ENCODE assay signal across 14 mouse cellular contexts in genomic region chr5:22093157-22093865, GRCm38 (mm10).
DNase-seq lines count a peak whose midpoint lies in the region; ATAC-seq and TF ChIP-seq lines count a peak whose summit lies in the region.
"Had no signal": no experiment of that assay in that cellular context is flagged by ENCODE, and none has a peak within 500 bp of the region (broad histone marks: within the 10 kb centered on the region; RNA-seq: fewer than 3 reads in every experiment).

No protein-coding gene starts in this region.

- H3K9ac ChIP-seq in kidney, embryonic 15.5 days = no peak overlapping the region
- H3K9ac ChIP-seq in forebrain, embryonic 14.5 days (ENCODE audit: low read length) = no peak overlapping the region
- no peak overlapping the region for H3K9ac ChIP-seq in midbrain, embryonic 16.5 days (ENCODE audit: low read depth, low read length)
- H3K9ac ChIP-seq: heart, embryonic 15.5 days had no signal

- WGBS in kidney, embryonic 15.5 days = 54% methylated on average over 9 of the region's 9 CpGs
- 39% methylated on average over 9 of the region's 9 CpGs for WGBS in cerebellum, adult 2 months
- WGBS in forebrain, embryonic 14.5 days = 19% methylated on average over 9 of the region's 9 CpGs
- 40% methylated on average over 9 of the region's 9 CpGs for WGBS in midbrain, embryonic 16.5 days

- H3K4me2 ChIP-seq in kidney, embryonic 15.5 days = no peak overlapping the region
- H3K4me2 ChIP-seq in forebrain, embryonic 14.5 days (ENCODE audit: low read length) = no peak overlapping the region
- no peak overlapping the region for H3K4me2 ChIP-seq in midbrain, embryonic 16.5 days (ENCODE audit: low read length)
- H3K4me2 ChIP-seq: heart, embryonic 15.5 days had no signal

- H3K4me1 ChIP-seq in kidney, embryonic 15.5 days = no peaks in the 10 kb centered on the region
- H3K4me1 ChIP-seq in cerebellum, adult 2 months (ENCODE audit: control insufficient read depth, insufficient read depth, low read length) = no peaks in the 10 kb centered on the region; the same call in 1 of the 2 replicates
- peaks cover 18% of the 10 kb centered on the region for H3K4me1 ChIP-seq in forebrain, embryonic 14.5 days (ENCODE audit: control insufficient read depth, insufficient read depth, low read length)
- H3K4me1 ChIP-seq in midbrain, embryonic 16.5 days (ENCODE audit: control insufficient read depth, insufficient read depth, low read length) = peaks cover 2% of the 10 kb centered on the region
- H3K4me1 ChIP-seq: heart, embryonic 15.5 days had no signal

- ATAC-seq in kidney, embryonic 15.5 days (replicated peaks; ENCODE audit: low FRiP score) = no peak
- ATAC-seq in forebrain, embryonic 14.5 days = peak; percentile 83
- ATAC-seq in midbrain, embryonic 16.5 days = peak; percentile 58; the same call in 1 of the 2 replicates
- no peak for ATAC-seq in megakaryocyte, adult 5-6 weeks (ENCODE audit: poor library complexity, severe bottlenecking)
- ATAC-seq: Patski had no signal

- peak overlapping the region; percentile 22; the same call in 1 of the 2 replicates for H3K27ac ChIP-seq in kidney, embryonic 15.5 days
- H3K27ac ChIP-seq in cerebellum, adult 2 months (ENCODE audit: insufficient read depth, low read length) = no peak overlapping the region
- H3K27ac ChIP-seq in forebrain, embryonic 14.5 days (ENCODE audit: low read depth, low read length) = no peak overlapping the region
- 0 out of 2 replicates have a peak overlapping the region, but pooled peaks have one; percentile 42 for H3K27ac ChIP-seq in midbrain, embryonic 16.5 days (ENCODE audit: low read length)
- H3K27ac ChIP-seq: heart, embryonic 15.5 days; stomach, postnatal 0 days had no signal

- no peak for TF ChIP-seq CTCF in cerebellum, adult 2 months (IDR thresholded peaks at IDR 0.05; ENCODE audit: borderline replicate concordance, insufficient read depth, low read depth, low read length)

- H3K36me3 ChIP-seq in kidney, embryonic 15.5 days = no peaks in the 10 kb centered on the region
- H3K36me3 ChIP-seq in forebrain, embryonic 14.5 days (ENCODE audit: control insufficient read depth, insufficient read depth, low read length) = no peaks in the 10 kb centered on the region
- H3K36me3 ChIP-seq in midbrain, embryonic 16.5 days (ENCODE audit: control insufficient read depth, insufficient read depth, low read length) = no peaks in the 10 kb centered on the region
- H3K36me3 ChIP-seq: heart, embryonic 15.5 days had no signal

- no peak for TF ChIP-seq POLR2A in cerebellum, adult 2 months (IDR thresholded peaks at IDR 0.05; ENCODE audit: borderline replicate concordance, insufficient read depth, low read length)

- intact Hi-C loops in heart, postnatal 36 days (cut with DNase I) = no loop called here

- H3K9me3 ChIP-seq in kidney, embryonic 15.5 days (replicated peaks) = no peaks in the 10 kb centered on the region
- no peaks in the 10 kb centered on the region for H3K9me3 ChIP-seq in forebrain, embryonic 14.5 days (replicated peaks; ENCODE audit: control insufficient read depth, low read length)
- H3K9me3 ChIP-seq in midbrain, embryonic 16.5 days (replicated peaks; ENCODE audit: control insufficient read depth, low read length, poor library complexity, severe bottlenecking) = no peaks in the 10 kb centered on the region
- H3K9me3 ChIP-seq: heart, embryonic 15.5 days had no signal

- no peaks in the 10 kb centered on the region for H3K27me3 ChIP-seq in kidney, embryonic 15.5 days
- H3K27me3 ChIP-seq in cerebellum, adult 2 months (ENCODE audit: control insufficient read depth, insufficient read depth, low read length) = no peaks in the 10 kb centered on the region
- H3K27me3 ChIP-seq in forebrain, embryonic 14.5 days (replicated peaks; ENCODE audit: control insufficient read depth, insufficient read depth, low read length) = no peaks in the 10 kb centered on the region
- no peaks in the 10 kb centered on the region for H3K27me3 ChIP-seq in midbrain, embryonic 16.5 days (ENCODE audit: control insufficient read depth, insufficient read depth, low read depth, low read length)
- H3K27me3 ChIP-seq: heart, embryonic 15.5 days had no signal

- no peak overlapping the region for H3K4me3 ChIP-seq in kidney, embryonic 15.5 days (replicated peaks)
- no peak overlapping the region for H3K4me3 ChIP-seq in cerebellum, adult 2 months (replicated peaks; ENCODE audit: insufficient read depth, low read depth, low read length)
- H3K4me3 ChIP-seq in forebrain, embryonic 14.5 days (ENCODE audit: low read depth, low read length) = no peak overlapping the region
- no peak overlapping the region for H3K4me3 ChIP-seq in midbrain, embryonic 16.5 days (ENCODE audit: low read depth, low read length)
- H3K4me3 ChIP-seq: heart, embryonic 15.5 days had no signal

- no peak for DNase-seq in kidney, postnatal 25 days
- peak; percentile 37 to 50 for DNase-seq in cerebellum, adult 2 months
- peak; percentile 83 for DNase-seq in forebrain, embryonic 14.5 days (ENCODE audit: low spot score)
- DNase-seq in urinary bladder, postnatal 4 days (ENCODE audit: low spot score in 2 of 2) = no peak
- no peak for DNase-seq in heart, postnatal 36 days
- DNase-seq: adrenal gland, postnatal 14 days; liver; lung, postnatal 4 days had no signal

Comparison
In these comparisons a context has a peak if more than half of its experiments do, and no peak if none do; other contexts are left out.
1. ATAC-seq: peak in forebrain, embryonic 14.5 days (single experiment) and midbrain, embryonic 16.5 days (single experiment); none in kidney, embryonic 15.5 days (single experiment) and megakaryocyte, adult 5-6 weeks (single experiment).
2. H3K27ac ChIP-seq: peak in kidney, embryonic 15.5 days (single experiment) and midbrain, embryonic 16.5 days (single experiment); none in cerebellum, adult 2 months (single experiment) and forebrain, embryonic 14.5 days (single experiment).
3. DNase-seq: peak in cerebellum, adult 2 months (2 of 2) and forebrain, embryonic 14.5 days (single experiment); none in kidney, postnatal 25 days (0 of 2), urinary bladder, postnatal 4 days (0 of 2) and heart, postnatal 36 days (0 of 2).